Mouse (Mus musculus) cerebellum, adult 11-12 months (tissue): ENCODE results near the gene Tmub2.

Source experiments
- DNase-seq: peaks from one replicate; pipeline ENCODE4 v3.0.0; 2022

Gene Tmub2

DNA sequence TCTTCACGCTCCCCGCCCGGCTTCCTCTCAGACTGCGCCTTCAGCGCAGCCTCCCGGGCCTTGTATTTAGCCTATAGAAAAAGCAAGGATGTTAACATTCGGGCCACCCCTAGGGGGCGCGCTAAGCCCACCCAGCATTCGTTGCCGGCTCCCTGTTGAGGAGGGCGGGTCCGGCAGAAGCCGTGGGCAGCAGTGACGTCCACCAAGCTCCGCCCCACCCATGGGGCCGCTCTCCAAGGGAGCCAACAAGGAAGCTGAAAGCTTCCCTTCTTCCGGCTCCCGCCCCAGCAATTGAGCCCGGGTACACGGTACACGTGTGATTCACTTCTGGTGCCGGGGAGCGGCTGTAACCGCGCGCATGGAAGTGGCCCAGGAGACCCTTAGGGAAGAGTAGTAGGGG is 24.2 kb downstream of the Tmub2 start:
- peak; percentile 93 for DNase-seq

DNA sequence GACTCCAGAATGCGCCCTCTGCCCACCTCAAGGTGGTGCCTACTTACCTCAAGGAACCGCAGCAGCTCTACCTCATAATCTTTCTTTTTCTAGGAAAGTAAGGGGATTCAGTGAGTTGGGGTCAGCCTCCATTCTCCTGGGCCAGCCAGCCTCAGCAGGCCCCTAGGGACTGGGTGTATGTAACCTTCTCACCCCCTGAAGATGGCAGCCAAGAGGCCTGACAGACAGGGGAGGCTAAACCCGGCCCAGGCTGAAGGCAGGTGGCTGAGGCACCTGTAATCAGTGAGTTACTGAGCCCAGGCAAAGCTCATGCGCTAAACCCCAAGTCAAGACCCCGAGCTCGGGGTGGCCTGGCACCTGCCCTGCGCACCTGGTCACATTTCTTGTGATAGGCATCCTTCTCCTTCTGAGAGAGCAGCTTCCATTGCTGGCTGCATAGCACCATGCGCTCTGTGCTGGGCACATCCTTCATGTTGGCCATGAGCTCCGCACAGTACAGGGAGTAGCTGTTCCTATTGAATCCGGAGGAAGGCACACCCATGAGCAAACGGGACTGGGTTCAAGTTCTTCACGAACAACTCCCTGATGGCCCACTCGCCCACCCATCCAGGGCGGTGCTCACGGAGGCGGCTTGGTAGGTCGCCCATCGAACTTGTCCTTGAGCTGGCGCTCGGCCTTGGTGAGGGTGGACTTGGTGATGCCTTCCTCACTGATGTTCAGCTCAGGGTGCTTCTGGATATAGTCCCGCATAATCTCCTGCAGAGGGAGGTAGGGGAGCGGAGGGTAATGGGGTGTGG is 25.3 kb downstream of the Tmub2 start:
- peak; percentile 62 for DNase-seq

DNA sequence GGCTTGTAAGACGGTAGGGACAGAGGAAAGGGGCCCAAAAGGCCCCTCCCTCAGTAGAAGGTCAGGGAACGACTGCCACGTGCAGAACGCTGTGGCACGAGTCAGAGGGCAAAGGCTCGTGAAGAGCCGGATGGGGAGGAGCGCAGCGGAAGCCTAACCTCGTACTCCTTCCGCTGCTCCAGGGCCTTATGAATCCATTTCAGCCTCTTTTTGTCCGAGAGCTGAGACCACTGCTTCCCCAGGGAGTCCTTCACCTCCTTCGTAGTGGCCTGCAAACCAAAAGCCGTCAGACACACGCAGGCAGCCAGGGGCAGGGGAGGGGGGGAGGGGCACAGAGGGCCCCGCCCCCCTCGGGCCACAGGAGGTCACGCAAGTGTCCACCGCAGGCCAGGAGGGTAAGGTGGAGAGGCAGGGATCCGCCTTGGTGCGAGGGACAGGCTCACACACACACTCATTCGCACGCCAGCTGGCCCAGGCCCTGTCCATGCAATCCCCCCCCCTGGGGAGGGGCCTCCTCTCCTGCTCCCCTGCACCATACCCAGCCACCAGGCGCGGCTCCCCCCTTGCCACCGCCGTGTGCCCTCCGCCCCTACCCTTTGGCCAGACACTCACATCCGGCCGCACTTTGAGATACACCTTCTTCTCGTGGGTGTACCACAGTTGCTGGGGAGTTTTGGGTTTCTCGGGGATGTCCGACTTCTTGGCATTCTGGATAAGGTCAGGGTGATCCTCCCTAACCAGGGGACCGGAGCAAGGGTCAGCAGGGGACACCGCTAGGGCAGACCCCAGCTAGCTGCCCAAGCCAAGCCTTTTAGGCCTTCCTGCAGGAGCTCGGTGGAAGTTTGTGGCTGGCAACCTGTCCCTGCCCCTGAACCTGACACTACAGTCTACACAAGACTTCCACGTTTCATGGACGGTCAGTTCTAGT is 26.3 kb downstream of the Tmub2 start:
- peak; percentile 64 for DNase-seq

DNA sequence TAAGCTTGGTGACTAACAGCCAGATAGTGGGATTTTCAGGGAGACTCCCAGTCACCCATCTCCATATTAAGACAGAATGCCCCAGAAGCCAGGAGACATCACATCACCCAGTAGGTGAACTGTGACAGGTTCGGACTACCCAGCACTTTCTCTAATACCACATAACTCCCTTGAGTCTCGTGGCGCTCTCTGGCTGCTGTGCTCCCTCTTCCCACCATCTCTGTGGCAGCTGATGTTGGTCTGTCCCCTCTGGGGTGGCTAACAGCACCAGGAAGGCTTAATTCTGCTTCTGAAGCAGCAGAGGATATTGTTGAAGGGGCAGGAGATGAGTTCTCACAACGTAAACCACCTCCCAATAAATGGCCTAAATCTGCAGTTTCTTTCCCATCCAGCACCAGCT is 27.2 kb downstream of the Tmub2 start:
- no peak for DNase-seq

DNA sequence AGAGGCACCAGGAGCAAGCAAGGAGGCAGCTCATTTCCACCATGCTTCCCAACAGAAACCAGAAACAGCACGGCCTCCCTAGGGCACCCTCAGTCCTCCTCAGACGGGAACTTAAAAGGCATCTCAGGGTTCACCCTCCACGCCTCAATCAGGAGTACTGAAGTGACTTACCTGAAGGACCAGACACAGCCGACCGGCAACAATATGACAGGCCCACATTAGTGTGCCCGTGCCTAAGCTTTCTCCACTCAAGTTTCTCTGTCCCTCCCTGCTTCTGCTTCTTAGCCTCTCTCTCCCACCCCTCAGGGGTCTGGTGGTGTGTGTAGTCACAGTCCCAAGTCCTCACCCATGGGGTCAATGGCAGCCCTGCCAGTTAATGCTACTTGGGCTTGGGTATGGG is 27.9 kb downstream of the Tmub2 start:
- no peak for DNase-seq

DNA sequence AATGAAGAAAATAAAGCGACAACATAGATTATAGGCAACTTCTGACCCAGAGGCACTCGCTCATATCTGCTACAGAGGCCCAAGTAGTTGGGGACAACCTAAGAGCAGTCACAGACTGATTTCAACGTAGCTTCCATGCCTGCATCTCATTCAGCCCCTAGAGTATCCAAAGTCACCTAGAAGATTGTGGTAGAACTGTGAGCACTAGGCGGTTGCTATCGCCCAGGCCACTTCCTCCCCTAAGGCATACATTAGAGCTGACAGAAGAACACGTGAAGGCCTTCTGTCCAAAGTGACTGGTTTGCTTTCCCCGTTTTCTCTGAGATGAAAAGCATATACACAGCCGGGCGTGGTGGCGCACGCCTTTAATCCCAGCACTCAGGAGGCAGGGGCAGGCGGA is 29.6 kb downstream of the Tmub2 start:
- peak; percentile 28 for DNase-seq

DNA sequence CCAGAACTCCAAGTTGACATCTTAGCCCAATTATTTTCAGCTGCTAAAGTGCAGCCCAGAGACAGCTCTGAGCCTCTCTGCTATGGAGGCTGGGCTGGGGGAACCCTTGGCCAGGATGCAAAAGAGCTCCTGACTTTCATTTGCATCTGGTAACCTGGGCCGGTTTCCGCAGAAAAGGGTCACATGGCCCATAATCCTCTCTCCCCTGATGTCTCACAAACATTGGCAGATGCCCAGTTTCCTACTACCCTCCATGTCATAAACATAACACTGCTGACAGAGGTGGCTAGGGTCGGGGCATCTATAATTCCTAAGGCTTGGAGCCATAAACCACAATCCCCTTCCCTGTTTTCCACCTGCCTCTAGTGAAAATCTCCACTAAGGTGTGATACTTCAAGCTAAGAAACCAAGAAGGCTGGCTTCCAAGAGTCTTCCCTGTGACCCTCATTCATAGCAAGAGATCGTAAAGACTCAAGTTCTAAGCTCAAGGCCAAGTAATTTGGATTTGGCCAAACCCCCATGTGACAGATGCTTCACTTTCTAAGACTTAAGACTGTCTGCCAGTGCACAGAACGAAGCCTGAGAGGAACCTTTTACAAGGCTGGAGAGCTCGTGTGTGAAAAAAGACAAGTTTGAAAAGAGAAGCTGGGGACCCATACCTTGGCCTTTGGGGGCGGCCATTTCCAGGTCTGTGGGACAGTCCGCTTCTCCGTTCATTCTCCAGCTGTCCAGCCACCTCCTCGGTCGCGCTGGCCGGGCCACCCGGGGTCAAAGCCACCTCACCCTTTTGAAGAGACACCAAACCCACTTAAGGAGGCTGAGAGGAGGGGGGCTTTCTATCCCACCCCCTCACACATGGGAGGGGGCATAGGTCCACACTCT is 31.2 kb downstream of the Tmub2 start:
- DNase-seq, result peak; percentile 62

DNA sequence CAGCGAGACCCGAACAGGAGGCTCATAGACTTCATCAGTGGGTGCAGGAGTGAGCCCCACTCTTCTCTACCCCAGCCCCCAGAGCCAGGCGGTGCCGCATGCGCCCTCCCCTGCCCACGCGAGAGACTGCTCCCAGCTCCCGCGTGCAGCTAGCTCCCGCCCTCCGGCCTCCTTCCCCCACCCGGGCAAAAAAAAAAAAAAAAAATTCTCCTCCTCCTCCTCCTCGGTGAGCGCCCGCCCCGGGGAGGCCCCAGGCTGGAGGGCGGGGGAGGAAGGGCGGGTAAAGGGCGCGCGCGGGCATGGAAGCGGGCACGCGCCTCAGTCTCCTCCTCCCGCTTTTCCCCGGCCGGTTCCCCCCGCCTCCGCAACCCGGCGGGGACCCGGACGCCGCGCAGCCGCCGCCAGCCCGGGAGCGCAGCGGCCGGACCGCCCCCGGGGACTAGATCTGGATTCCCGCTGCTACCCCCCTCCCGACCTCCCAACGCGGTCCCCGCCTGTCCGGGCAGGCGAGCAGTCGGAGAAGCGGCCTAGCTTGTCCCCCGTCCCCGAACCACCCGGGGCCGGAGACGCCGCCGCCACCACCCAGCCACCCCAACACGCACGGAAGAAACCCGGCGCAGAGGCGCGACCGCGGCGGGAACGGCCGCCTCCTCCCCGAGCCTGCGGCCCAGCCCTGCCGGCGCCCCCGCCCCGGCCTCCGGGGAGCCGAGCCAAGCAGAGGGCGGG is 32.0 kb downstream of the Tmub2 start:
- peak; percentile 90 for DNase-seq

DNA sequence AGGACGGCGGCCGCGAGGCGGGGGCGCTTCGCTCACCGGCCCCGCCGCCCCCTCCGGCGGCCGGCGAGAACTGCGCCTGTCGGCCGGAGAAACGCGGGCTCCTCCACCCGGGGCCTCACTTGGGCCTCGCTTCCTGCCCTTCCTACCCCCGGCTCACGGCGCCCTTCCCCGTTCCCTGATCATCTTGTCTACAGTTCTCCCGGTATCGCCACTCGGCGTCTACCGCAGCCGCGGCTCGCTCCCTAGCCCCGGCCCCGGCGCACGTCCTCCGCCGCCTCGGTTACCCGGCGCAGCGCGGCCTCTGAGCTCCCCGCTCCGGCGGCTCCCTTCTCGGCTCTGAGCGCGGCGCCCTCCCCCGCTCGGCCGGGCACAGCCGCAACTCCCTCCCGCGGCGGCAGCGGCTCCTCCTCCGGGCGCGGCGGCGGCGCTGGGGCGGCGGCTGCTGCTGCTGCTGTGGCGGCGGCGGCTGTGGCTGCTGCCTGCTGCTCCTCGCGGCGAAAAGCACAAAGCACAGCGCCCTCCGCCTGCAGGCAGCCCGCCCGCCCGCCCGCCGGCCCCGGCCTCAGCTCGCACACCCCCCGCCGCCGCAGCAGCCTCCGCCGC is 32.7 kb downstream of the Tmub2 start:
- no peak for DNase-seq

DNA sequence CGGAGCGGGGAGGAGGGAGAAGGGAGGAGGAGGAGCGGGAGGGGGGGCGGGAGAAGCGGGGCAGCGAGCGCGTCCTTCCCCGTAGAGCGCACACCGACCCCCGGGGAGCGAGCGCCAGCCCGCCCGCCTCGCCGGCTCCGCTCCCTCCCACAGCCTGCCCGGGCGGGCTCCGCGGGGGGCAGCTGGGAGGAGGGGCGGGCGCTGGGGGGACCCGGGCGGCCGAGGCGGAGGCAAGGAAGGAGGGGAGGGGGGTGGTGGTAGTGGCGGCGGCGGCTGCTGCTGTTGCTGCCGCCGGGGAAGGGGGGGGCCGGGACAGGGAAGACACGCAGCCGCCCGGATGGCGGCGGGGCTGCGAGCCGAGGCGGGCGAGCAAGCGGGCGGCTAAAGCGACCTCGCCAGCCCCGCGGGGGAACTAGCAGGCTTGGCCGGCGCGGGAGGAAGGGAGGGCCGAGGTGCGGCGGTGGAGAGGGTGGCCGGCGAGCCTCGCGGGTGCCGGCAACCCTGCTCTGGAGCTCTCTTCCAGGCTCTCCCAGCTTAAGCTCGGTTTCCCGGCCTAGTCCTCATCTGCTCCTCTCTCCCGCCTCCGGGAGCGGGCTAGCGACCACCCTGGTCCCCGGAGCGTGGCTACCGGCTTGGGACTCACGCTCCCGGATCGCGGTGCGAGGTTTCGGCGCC is 33.3 kb downstream of the Tmub2 start:
- peak; percentile 76 for DNase-seq

DNA sequence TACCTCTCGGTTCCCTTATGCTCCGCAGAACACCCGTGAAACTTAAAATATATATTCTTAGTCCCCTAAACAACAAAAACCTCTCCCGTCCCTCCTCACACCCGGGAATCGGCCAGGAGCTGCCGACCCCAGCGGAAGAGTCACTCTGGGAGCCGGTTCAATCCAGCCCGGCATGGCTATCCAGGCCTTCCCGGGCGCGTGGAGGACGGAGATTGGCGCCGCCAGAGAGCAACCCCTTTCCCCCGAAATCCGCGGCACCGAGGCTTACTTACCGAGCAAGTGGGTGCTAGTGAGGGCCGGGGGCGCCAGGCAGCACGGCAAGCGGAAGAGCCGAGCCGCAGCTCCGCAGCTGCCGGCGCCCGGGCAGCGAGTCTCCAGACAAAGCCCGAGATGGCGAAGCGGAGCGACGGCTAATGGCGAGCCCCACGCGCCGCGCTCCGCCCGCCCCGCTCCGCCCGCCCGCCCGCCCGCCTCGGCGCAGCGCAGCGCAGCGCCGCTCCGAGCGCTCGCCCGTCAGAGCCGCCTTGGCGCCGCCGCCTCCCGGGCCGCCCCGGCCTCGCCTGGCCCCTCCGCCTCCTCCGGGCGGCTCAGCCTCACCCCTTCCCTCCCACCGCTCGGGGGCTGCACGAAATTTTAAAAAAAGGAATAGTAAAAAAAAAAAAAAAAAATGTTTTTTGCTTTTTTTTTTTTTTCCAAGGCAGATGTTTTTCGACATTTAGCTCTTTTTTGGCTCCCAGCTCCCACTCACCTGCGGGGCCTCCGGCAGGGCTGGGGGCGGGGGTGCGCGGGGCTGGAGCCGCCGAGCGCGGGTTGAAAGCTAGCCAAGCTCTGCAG is 34.1 kb downstream of the Tmub2 start:
- peak; percentile 69 for DNase-seq

DNA sequence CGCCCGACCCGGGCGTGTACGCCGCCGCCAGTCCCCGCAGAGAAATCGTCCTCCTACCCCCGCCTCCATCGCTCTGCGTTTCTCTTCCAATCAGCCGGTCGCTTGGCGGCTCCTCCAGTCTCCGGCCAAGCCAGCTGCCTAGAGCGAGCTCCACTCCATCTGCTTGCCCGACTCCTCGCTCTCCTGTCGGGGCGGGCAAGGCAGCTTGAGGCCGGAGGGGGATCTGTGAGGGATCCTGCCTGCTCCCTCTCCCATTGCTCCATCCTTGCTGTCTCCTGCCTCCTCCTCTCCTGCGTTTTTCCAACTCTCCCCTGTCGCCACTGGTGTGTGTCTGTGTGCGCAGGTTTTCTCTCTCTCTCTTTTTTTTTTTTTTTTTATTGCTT is 34.7 kb downstream of the Tmub2 start, which contains the start of gene Ubtf:
Gene Ubtf (minus strand): TSS at position 333 of the 383 bp plus-strand sequence.
- peak; percentile 96 for DNase-seq

DNA sequence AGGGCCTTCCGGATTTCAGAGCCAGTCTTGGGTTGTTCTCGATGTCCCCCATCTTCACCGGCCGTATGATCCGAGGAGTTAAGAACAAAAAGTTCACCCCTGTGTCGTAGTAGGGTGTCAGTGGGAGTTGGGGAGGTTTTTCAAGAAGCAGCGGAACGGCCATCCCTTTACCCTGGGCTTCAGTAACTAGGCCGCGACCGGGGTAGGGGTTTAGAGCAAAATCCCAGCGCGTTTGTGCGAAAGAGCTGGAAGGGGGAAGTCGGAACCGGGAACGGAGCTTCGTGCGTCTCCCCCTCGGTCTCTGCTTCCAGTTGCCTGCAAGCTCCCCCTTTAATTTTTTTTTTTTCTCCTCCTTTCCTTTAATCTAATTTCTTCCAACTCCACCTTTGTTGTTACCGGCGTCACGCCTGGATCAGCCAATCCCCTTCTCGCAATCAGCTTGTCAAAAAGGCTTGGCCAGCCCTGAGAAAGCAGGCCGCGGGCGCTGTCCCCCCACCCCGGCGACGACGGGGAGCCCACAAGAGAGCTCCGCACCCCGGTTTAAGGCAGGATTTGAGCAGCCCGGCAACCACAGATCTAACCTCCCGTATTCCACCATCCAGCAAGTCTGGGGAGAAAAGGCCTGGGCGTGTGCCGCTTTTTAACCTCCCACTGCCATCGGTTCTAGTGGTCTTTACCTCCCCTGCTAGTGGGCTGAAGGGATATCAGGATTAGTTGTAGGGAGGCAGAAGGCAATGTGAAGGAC is 35.4 kb downstream of the Tmub2 start:
- peak; percentile 94 for DNase-seq

DNA sequence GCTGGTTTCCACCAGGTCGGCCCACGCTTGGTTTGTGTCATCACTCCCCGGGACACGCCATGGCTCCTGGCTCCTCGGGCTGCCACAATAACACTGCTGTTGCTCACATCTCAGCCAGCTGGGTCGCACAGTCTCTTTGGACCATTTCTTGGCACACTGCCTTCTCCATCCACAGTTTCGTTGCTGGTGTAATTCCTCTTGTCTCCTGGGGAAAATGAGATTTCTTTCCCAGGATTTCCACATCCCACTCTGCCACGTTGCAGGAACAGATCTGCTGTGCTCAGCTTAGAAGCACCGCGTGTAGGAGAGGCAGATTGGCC is 35.9 kb downstream of the Tmub2 start:
- peak; percentile 84 for DNase-seq

DNA sequence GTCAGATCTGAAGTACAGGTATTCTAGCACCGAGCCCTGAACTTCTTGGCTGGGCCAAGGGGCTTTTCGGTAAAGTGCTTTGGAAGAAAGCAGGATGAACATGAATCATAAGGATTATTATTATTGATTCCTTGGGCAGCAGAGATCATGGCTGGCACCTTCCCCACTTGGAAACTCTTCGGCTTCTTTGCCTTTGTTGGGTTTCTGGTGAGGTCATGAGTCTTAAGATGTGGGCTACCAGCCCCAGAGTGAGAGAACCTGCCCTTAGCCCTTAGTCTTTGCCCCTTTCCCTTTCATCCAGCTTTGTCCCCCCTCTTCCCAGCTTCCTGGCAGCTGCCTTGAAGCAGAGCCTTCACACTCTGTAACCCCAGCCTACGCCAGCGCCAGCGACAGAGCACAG is 37.2 kb downstream of the Tmub2 start:
- DNase-seq, result peak; percentile 55

DNA sequence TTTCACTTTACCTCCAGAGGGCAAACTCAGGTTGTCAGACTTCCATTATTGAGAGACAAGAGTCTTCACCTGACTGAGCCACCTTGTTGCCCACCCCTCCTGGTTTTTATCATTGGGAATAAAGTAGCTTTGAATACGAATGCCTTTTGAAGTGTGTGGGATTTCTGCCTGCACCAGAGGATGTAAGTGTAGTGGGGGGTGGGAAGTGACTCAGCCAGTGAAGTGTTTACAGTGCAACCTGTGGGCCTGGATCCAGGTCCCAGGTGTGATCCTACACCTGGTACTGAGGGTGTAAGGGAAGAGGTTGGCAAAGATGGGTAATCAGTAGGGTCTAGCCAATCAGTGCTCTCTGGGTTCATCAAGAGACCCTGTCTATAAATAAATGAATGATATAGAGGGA is 38.8 kb downstream of the Tmub2 start:
- peak; percentile 41 for DNase-seq

DNA sequence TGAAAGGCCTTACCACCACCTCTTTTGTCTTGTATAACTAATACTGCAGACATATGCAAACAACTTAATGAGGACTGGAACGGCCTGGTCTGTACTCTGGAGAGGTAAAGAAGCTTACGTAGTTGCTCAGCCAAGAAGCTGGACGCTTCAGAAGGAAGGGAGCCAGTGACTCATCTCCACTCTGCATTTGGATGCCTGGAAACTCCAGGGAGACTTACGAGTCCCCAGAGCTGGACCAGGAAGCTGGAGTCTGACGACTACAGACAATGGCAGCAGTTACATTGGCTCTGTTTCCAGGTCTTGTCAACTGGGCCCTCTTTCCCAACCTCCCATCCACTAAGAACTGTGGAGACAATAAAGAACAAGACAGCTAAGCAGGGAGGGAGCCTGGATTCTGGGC is 42.5 kb downstream of the Tmub2 start:
- no peak for DNase-seq

DNA sequence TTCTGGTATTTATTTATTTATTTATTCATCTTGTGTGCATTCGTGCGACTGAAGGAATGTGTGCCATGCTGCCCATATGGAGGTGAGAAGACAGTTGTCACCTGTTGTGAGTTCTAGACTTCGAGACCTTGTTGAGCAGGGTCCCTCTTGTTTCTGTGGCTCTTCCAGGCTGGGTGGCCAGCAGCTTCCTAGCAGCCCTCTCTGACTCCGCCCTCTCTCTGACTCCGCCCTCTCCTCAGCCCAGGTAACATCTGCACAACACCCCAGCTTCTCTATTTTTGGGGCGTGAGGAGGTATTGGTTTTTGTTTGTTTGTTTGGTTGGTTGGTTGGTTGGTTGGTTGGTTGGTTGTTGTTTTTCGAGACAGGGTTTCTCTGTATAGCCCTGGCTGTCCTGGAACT is 43.1 kb downstream of the Tmub2 start:
- peak; percentile 31 for DNase-seq

DNA sequence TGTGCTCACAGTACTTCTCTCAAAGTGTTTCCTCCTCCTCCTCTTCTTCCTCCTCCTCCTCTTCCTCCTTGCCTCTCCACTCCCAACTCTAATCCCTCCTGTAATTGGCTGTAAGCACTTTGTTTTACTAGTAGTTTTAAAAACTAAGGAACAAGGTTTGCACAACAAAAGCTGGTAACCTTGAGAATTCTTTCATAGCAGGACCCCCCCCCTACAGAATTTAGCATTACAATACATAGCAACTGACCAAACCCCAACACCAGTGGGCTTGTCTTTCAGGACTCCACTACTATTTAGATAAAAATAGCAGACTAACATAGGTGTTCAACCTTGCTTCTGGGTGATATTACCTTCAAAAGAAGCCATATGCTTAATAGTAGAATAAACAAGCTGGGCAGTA is 44.8 kb downstream of the Tmub2 start:
- DNase-seq, result no peak

DNA sequence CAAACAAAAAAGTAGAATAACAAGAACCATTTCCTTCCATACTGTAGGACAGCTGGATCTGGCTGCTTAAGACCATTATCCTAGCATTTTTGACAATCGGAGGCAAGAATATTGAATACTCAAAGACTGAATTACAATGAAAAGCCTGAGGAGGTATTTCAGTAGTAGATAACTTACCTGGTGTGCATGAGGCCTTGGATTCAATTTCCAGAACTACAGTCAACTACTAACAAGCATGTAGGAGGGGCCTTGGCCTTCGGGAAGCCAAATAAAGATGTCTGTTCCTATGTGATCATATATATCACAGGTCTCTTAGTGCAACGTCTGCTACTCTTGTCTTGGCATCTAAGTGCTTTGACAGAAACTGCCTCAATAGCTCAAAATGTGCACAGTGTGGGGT is 45.3 kb downstream of the Tmub2 start:
- no peak for DNase-seq
